Mouse (Mus musculus) myocyte (in vitro differentiated cells): Measurements from ENCODE around the gene Naa15. TPM values are rescaled to one million over a fixed set of nuclear protein-coding genes. Genes with fewer than 3 reads are reported as not detected.
"Not testable (repeated sequence)": the region's sequence is repeated elsewhere in the genome, so short reads cannot be mapped to it uniquely, and the experiment has no call there.

Source experiments
- H3K27me3 ChIP-seq: one replicate; pipeline ENCODE4 v1.6.1; 2011; ENCODE audit not compliant: control insufficient read depth, insufficient read depth, insufficient read length
- H3K36me3 ChIP-seq: one replicate; pipeline ENCODE4 v1.6.1; 2011; ENCODE audit not compliant: control insufficient read depth, insufficient read depth
- H3K4me2 ChIP-seq: one replicate; pipeline ENCODE4 v1.6.1; 2011; ENCODE audit warnings: low read depth, control low read depth
- H3K4me3 ChIP-seq: one replicate; pipeline ENCODE4 v1.5.1; 2011; ENCODE audit warnings: mild to moderate bottlenecking, control low read depth, moderate library complexity
- H3K79me2 ChIP-seq: one replicate; pipeline ENCODE4 v1.6.1; 2011; ENCODE audit not compliant: control insufficient read depth, insufficient read depth
- H3ac ChIP-seq: one replicate; pipeline ENCODE4 v1.6.1; 2011; ENCODE audit not compliant: control insufficient read depth, insufficient read length
- CEBPB ChIP-seq: IDR thresholded peaks from 2 replicates; pipeline ENCODE4 v1.6.1; 2011; ENCODE audit warnings: mild to moderate bottlenecking, moderate library complexity; ENCODE audit not compliant: poor library complexity, insufficient read depth, severe bottlenecking
- E2F4 ChIP-seq: IDR thresholded peaks from one replicate; pipeline ENCODE4 v1.6.1; 2011; ENCODE audit warnings: mild to moderate bottlenecking, control low read depth, moderate library complexity; ENCODE audit not compliant: insufficient read depth
- MAX ChIP-seq: IDR thresholded peaks from one replicate; pipeline ENCODE4 v1.6.1; 2011; ENCODE audit warnings: low read depth, mild to moderate bottlenecking, control low read depth
- MYOD1 ChIP-seq, 3 experiments: IDR thresholded peaks; one replicate each; pipeline ENCODE4 v1.6.1; 2011; ENCODE audit warnings: control low read depth in 2 of 3, low read depth in 2 of 3, mild to moderate bottlenecking in 2 of 3, moderate library complexity in 1 of 3; ENCODE audit not compliant: insufficient read length in 2 of 3, control insufficient read depth in 1 of 3
- MYOG ChIP-seq, 3 experiments: IDR thresholded peaks; one replicate each; pipeline ENCODE4 v1.6.1; 2011; ENCODE audit warnings: control low read depth in 2 of 3, low read depth in 2 of 3, mild to moderate bottlenecking in 2 of 3; ENCODE audit not compliant: insufficient read length in 2 of 3, control insufficient read depth in 1 of 3, insufficient read depth in 1 of 3
- POLR2A ChIP-seq: IDR thresholded peaks from one replicate; pipeline ENCODE4 v1.6.1; 2011; ENCODE audit warnings: low read depth, mild to moderate bottlenecking, control low read depth, moderate library complexity; ENCODE audit not compliant: insufficient read length
- POLR2AphosphoS2 ChIP-seq: IDR thresholded peaks from one replicate; pipeline ENCODE4 v1.6.1; 2011; ENCODE audit warnings: low read depth, control low read depth; ENCODE audit not compliant: insufficient read length
- REST ChIP-seq: IDR thresholded peaks from one replicate; pipeline ENCODE4 v1.6.1; 2011; ENCODE audit warnings: mild to moderate bottlenecking, control low read depth, moderate library complexity; ENCODE audit not compliant: insufficient read depth, insufficient read length
- SRF ChIP-seq: IDR thresholded peaks from one replicate; pipeline ENCODE4 v1.6.1; 2011; ENCODE audit warnings: low read depth; ENCODE audit not compliant: control insufficient read depth, insufficient read length
- TCF12 ChIP-seq: IDR thresholded peaks from one replicate; pipeline ENCODE4 v1.6.1; 2011; ENCODE audit warnings: mild to moderate bottlenecking, control low read depth; ENCODE audit not compliant: poor library complexity, insufficient read depth, severe bottlenecking
- TCF3 ChIP-seq: IDR thresholded peaks from one replicate; pipeline ENCODE4 v1.6.1; 2011; ENCODE audit warnings: low read depth, control low read depth; ENCODE audit not compliant: insufficient read length
- USF1 ChIP-seq: IDR thresholded peaks from one replicate; pipeline ENCODE4 v1.6.1; 2011; ENCODE audit warnings: low read depth, mild to moderate bottlenecking, control low read depth, moderate library complexity
- polyA plus RNA-seq: library from polyadenylated mRNA; unstranded; fragments of >200 nt; fragmentation: generic; extraction: Trizol; gene quantifications from one replicate; pipeline ENCODE4 v1.2.1, GENCODE M21; 2012; ENCODE audit warnings: missing spikeins

The Naa15 gene
- polyA plus RNA-seq, 1 experiment, result 8.4 TPM

GRCm38 (mm10) chr3:51417966-51418365, 3.0 kb downstream of the Naa15 start:
- Histone ChIP-seq H3ac (no peak overlapping the region), H3K36me3 (no peaks in the 10 kb centered on the region), H3K4me2 (peak overlapping the region; percentile 67), H3K79me2 (peaks cover 64% of the 10 kb centered on the region), H3K4me3 (peak overlapping the region; percentile 79), H3K27me3 (no peaks in the 10 kb centered on the region)
- TF ChIP-seq POLR2A, result no peak
- TF ChIP-seq SRF, result no peak
- no peak for TF ChIP-seq USF1
- no peak for TF ChIP-seq REST
- TF ChIP-seq MAX, result no peak
- TF ChIP-seq POLR2AphosphoS2, result no peak
- no peak for TF ChIP-seq MYOD1 (IDR thresholded peaks at IDR 0.05; ENCODE audit: control insufficient read depth in 1 of 3, insufficient read length in 2 of 3, low read depth in 2 of 3)
- TF ChIP-seq TCF3, result no peak
- no peak for TF ChIP-seq MYOG (IDR thresholded peaks at IDR 0.05; ENCODE audit: control insufficient read depth in 1 of 3, insufficient read depth in 1 of 3, insufficient read length in 2 of 3, low read depth in 2 of 3)
- no peak for TF ChIP-seq TCF12
- TF ChIP-seq CEBPB, result no peak
- TF ChIP-seq E2F4, result no peak

- no peaks in the 10 kb centered on the region for H3K36me3 ChIP-seq
- TF ChIP-seq REST, result no peak
- no peak for TF ChIP-seq POLR2A
- no peak for TF ChIP-seq MYOD1 (IDR thresholded peaks at IDR 0.05; ENCODE audit: control insufficient read depth in 1 of 3, insufficient read length in 2 of 3, low read depth in 2 of 3)
- TF ChIP-seq E2F4, result no peak
- no peak for TF ChIP-seq MAX
- TF ChIP-seq CEBPB, result no peak
- no peak for TF ChIP-seq USF1
- TF ChIP-seq POLR2AphosphoS2, result no peak
- TF ChIP-seq MYOG (IDR thresholded peaks at IDR 0.05; ENCODE audit: control insufficient read depth in 1 of 3, insufficient read depth in 1 of 3, insufficient read length in 2 of 3, low read depth in 2 of 3), result no peak
- no peak for TF ChIP-seq TCF3
- H3K27me3 ChIP-seq, result no peaks in the 10 kb centered on the region
- H3K4me2 ChIP-seq, result no peak overlapping the region
- no peak overlapping the region for H3ac ChIP-seq
- H3K79me2 ChIP-seq, result peaks cover 100% of the 10 kb centered on the region
- no peak overlapping the region for H3K4me3 ChIP-seq
Observed at GRCm38 (mm10) chr3:51421921-51422320, 7.0 kb downstream of the Naa15 start.

GRCm38 (mm10) chr3:51425394-51425793, 10.4 kb downstream of the Naa15 start:
- Histone ChIP-seq H3K4me2 (no peak overlapping the region), H3ac (no peak overlapping the region), H3K79me2 (peaks cover 100% of the 10 kb centered on the region), H3K27me3 (no peaks in the 10 kb centered on the region), H3K4me3 (no peak overlapping the region), H3K36me3 (no peaks in the 10 kb centered on the region)
- no peak for TF ChIP-seq CEBPB
- TF ChIP-seq TCF3, result no peak
- TF ChIP-seq REST, result no peak
- no peak for TF ChIP-seq USF1
- TF ChIP-seq MAX, result no peak

GRCm38 (mm10) chr3:51434364-51434763, 19.4 kb downstream of the Naa15 start:
- not testable (repeated sequence) for H3ac ChIP-seq, H3K27me3 ChIP-seq, H3K36me3 ChIP-seq, H3K4me3 ChIP-seq, H3K4me2 ChIP-seq
- peaks cover 95% of the 10 kb centered on the region for H3K79me2 ChIP-seq

- no peak overlapping the region for H3K4me2 ChIP-seq
- no peak overlapping the region for H3ac ChIP-seq
- H3K36me3 ChIP-seq, result peaks cover 9% of the 10 kb centered on the region
- H3K79me2 ChIP-seq, result peaks cover 93% of the 10 kb centered on the region
- no peak overlapping the region for H3K4me3 ChIP-seq
- no peak for TF ChIP-seq USF1
- no peak for TF ChIP-seq E2F4
- no peak for TF ChIP-seq POLR2A
- TF ChIP-seq SRF, result no peak
- TF ChIP-seq MAX, result no peak
- TF ChIP-seq CEBPB, result no peak
- no peaks in the 10 kb centered on the region for H3K27me3 ChIP-seq
Observed at GRCm38 (mm10) chr3:51434871-51435595, 20.1 kb downstream of the Naa15 start.
